Mouse (Mus musculus) testis, postnatal 10 days (tissue): ENCODE data around the gene Ift22.
"Not testable (repeated sequence)": the region's sequence is repeated elsewhere in the genome, so short reads cannot be mapped to it uniquely, and the experiment has no call there.

Experiments
- DNase-seq: peaks from one replicate; pipeline ENCODE4 v3.0.0; 2021; ENCODE audit warnings: low spot score

Ift22 gene

GRCm38 (mm10) chr5:136949551-136950336 lies 41.8 kb downstream of the Ift22 start:
- DNase-seq = not testable (repeated sequence)

GRCm38 (mm10) chr5:136950521-136950920 lies 42.6 kb downstream of the Ift22 start:
- no peak for DNase-seq

- no peak for DNase-seq
Observed at GRCm38 (mm10) chr5:136952153-136952552, 44.2 kb downstream of the Ift22 start.

- peak; percentile 98 for DNase-seq
Observed at GRCm38 (mm10) chr5:136953015-136953414, 45.1 kb downstream of the Ift22 start, which contains the start of gene Fis1. Gene Fis1 (plus strand): TSS chr5:136953275.

- no peak for DNase-seq
Observed at GRCm38 (mm10) chr5:136953440-136953951, 45.5 kb downstream of the Ift22 start.

- no peak for DNase-seq
Observed at GRCm38 (mm10) chr5:136955622-136956021, 47.7 kb downstream of the Ift22 start.

GRCm38 (mm10) chr5:136957250-136957649 lies 49.3 kb downstream of the Ift22 start:
- DNase-seq = no peak

- no peak for DNase-seq
Observed at GRCm38 (mm10) chr5:136958991-136959605, 51.1 kb downstream of the Ift22 start.

- DNase-seq = no peak
Observed at GRCm38 (mm10) chr5:136960053-136960452, 52.1 kb downstream of the Ift22 start.

- no peak for DNase-seq
Observed at GRCm38 (mm10) chr5:136961334-136961982, 53.5 kb downstream of the Ift22 start.

GRCm38 (mm10) chr5:136961983-136962461 lies 54.1 kb downstream of the Ift22 start:
- DNase-seq = peak; percentile 92

GRCm38 (mm10) chr5:136962501-136962900 lies 54.6 kb downstream of the Ift22 start:
- peak; percentile 90 for DNase-seq

- DNase-seq = no peak
Observed at GRCm38 (mm10) chr5:136962966-136963540, 55.1 kb downstream of the Ift22 start.
